Mouse (Mus musculus) gastrocnemius, adult 18-20 months (tissue): ENCODE results near the gene Zic2. TPM values are rescaled to one million over a fixed set of nuclear protein-coding genes. Genes with fewer than 3 reads are reported as not detected.

ENCODE experiments used
- DNase-seq: peaks from one replicate; pipeline ENCODE4 v3.0.0; 2021; ENCODE audit warnings: low spot score
- total RNA-seq, 2 experiments: library from RNA; stranded (reverse); gene quantifications; 2 replicates each; pipeline ENCODE4 v1.2.3; 2021

Zic2 gene
- total RNA-seq, 2 experiments from 2014 or later = not detected

DNA sequence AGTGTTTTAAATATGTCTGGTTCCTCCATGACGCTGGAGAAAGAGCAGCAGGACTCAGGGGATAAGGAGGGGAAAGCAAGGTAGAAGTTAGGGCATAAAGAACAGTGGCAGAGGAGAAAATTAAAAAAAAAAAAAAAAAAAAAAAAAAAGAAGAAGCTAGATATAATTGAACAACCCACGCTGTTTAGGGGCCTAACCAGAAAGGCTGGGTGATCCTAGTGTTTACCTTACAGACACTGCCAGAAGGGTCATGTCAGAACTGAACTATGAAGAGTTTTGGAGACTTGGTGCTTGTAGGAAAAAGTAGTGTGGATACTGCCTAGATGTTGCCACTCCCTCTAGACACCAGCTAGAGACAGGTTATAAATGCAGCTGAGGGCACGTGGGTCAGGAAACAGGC is 13.7 kb upstream of the Zic2 start:
- DNase-seq = no peak

GRCm38 (mm10) chr14:122461966-122462365 is 13.3 kb upstream of the Zic2 start:
- no peak for DNase-seq

GRCm38 (mm10) chr14:122462689-122463079 is 12.6 kb upstream of the Zic2 start:
- DNase-seq = no peak

GRCm38 (mm10) chr14:122463080-122463691 is 12.0 kb upstream of the Zic2 start:
- DNase-seq = no peak

GRCm38 (mm10) chr14:122463734-122464341 is 11.4 kb upstream of the Zic2 start:
- DNase-seq = peak; percentile 25

- DNase-seq = no peak
Observed at GRCm38 (mm10) chr14:122464351-122464762, 10.9 kb upstream of the Zic2 start.

GRCm38 (mm10) chr14:122464763-122465741 is 10.2 kb upstream of the Zic2 start, which contains the start of gene Zic5:
Gene Zic5 (minus strand): TSS chr14:122465677.
- no peak for DNase-seq

GRCm38 (mm10) chr14:122465931-122466490 is 9.2 kb upstream of the Zic2 start:
- no peak for DNase-seq

DNA sequence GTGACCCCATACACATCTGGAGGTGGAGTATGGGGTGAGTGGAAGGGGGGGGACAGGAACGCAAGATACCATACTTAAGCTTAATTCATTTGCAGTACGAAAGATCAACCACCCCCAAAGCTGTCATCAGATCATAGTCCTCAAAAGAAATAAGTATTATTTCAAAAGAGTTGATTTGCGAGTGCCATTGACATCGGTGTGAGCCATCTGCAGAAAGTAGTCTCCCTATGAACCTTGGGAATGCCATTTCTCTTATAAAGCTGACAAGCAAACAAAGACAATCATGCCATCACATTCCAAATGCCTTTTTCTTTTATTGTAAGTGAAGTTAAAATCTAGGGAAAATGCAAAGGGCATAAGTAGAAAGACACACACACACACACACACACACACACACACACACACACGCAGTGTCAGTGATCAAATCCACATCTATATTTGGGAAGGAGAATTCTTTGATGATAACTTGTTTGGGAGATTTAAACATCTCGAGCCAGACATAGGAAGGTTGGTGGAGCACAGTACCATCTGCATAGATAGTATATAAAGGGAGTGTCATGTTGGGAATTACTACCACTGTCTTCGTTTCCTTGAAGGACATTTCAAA is 8.4 kb upstream of the Zic2 start:
- no peak for DNase-seq

DNA sequence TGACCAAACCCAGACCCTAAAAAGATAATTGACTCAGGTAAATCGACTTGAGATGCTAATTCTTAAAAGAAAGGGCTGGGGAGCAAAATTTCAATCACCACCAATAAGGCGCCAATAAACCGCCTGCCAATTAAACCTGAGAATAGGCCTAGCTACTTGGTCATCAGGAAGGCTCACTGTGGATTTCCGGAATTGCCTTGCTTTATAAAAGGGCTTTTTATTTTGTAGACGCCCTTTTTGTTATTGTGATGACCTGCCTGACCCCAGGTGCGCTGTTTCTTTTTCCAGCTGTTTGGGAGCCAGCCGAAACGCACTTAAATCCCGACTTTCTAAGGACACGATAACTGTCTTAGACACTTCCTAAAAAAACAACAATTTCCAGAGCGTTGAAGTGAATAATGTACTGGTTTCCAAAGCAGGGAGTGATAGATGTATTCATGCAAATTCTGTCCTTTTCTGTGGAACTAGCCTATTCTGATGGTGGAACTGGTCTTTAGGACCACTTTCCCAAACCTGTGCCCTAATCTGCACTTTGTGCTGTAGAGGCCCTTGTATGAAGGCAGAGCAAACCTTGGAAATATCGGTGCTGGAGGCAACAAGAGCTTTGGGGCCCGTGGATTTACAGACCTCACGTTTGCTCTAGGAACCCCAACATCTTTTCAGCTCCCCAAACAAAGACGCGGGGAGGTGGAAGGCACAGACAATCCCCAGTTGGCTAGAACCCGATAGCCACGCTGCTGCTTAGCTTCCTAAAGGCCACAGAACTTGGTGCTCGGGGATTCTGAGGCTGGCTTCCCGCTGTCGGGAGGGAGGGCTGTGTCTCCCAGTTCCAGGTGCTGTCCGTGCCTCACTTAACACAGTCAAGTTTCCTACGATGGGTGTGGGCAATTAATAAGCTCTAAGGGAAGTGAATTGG is 7.1 kb upstream of the Zic2 start:
- DNase-seq = no peak

- no peak for DNase-seq
Observed at GRCm38 (mm10) chr14:122468971-122469755, 6.1 kb upstream of the Zic2 start.

DNA sequence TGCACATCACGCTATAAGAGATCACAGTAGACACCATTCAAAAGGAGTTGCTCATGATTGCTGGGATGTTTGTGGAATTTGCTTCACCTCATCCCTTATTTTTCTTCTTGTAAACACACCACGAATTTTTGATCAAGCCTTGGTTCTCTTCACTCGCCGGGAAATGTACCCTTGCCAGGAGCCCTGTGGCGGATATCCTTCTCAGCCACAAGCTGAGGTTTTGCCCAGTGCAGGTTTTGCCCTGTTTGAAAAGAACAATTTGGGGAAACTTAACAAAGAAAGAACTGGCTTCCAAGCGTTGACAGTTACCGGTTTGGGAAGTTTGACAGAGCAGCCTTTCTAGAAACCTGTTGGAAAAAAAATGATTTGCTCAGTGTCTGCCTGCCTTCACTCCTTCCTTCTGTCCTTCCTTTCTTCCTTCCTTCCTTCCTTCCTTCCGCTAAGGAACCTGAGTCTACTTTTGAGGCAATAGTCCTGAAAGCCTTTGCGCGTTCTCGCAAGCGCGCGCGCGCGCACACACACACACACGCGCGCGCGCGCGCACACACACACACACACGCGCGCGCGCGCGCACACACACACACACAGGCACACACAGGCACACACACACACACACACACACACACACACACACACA is 3.7 kb upstream of the Zic2 start:
- no peak for DNase-seq

- no peak for DNase-seq
Observed at GRCm38 (mm10) chr14:122472161-122472560, 3.1 kb upstream of the Zic2 start.

GRCm38 (mm10) chr14:122472647-122473046 is 2.6 kb upstream of the Zic2 start:
- no peak for DNase-seq

DNA sequence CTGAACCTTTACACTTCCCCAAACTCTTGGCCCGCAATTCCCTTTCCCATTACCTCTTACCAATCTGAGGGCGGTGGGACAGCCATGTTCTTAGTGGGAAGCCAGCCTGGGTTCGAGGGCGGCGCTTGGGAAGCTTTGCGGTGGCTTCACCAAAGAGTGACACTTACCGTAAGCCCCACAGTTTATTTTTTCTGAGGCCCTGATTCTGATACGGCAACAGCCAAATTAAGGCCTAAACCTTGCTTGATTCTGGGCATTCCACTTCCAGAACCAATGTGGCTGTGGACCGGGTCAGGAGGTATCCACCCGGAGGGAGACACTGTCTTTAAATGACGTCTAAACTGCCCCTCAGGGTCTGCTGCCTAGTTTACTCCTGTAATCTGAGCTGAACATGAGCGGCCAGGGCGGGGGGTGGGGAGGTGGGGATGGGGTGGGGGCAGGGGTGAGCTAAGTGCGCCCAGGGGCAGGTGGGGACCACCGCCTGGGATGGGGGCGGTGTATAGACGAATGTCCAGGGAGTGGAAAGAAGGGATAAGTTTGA is 2.0 kb upstream of the Zic2 start:
- DNase-seq = no peak

- DNase-seq = no peak
Observed at GRCm38 (mm10) chr14:122474041-122474890, 969 bp upstream of the Zic2 start.

DNA sequence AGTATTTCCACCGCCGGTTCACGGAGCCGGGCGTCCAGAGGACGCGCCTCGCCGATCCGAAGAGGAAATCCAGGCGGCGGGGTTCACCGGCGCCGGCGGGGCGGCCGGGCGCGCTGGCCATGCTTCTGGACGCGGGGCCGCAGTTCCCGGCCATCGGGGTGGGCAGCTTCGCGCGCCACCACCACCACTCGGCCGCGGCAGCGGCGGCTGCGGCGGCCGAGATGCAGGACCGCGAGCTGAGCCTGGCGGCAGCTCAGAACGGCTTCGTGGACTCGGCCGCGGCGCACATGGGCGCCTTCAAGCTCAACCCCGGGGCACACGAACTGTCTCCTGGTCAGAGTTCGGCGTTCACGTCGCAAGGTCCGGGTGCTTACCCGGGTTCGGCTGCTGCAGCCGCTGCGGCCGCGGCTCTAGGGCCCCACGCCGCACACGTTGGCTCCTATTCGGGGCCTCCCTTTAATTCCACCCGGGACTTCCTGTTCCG is 364 bp downstream of the Zic2 start:
- DNase-seq = no peak
